Mouse (Mus musculus): ENCODE data around the gene Phospho2. TPM values are rescaled to one million over a fixed set of nuclear protein-coding genes. Genes with fewer than 3 reads are reported as not detected.

Phospho2 gene
- total and polyA plus RNA-seq, 2 experiments from 2014 or later = 29.7 to 31.6 TPM

DNA sequence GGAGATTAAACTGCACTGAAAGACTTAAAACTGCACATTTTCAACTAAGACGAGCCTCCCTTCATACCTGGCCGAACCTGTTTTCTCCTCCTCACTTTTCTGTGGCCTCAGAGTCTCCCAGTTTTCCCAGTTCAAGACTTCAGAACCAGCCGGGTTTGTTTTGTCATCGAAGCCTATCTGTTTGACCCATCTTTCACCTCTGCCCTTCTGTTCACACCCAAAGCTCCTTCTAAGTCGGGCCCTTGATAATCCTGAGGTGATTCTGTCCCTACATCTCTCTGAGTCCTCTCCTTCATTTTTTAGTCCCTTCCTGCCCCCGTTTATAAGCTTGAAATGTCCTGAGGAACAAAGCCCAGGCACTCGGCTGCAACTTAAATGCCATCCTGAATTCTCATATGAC is 38.6 kb downstream of the Phospho2 start:
- WGBS = 38% methylated on average over 7 of the region's 7 CpGs
- H3K4me3 ChIP-seq (ENCODE audit: low read depth, low read length) = no peak overlapping the region
- no peaks in the 10 kb centered on the region for H3K27me3 ChIP-seq (ENCODE audit: insufficient read depth, low read length)
- peaks cover 13% of the 10 kb centered on the region for H3K4me1 ChIP-seq (ENCODE audit: insufficient read depth, low read length)
- H3K9ac ChIP-seq (replicated peaks; ENCODE audit: low read length, poor library complexity, severe bottlenecking) = 0 out of 2 replicates have a peak overlapping the region, but pooled peaks have one; percentile 2
- H3K36me3 ChIP-seq (ENCODE audit: insufficient read depth, low read length) = peaks cover 15% of the 10 kb centered on the region
- no peak for TF ChIP-seq CTCF (IDR thresholded peaks at IDR 0.05)
- no peak overlapping the region for H3K27ac ChIP-seq (ENCODE audit: low read depth, low read length)
- H3K4me2 ChIP-seq (ENCODE audit: low read depth, low read length, poor library complexity, severe bottlenecking) = no peak overlapping the region
- H3K9me3 ChIP-seq (ENCODE audit: low read length) = no peaks in the 10 kb centered on the region
- no peak for ATAC-seq (ENCODE audit: low FRiP score)
- no peak for DNase-seq (ENCODE audit: low spot score)

DNA sequence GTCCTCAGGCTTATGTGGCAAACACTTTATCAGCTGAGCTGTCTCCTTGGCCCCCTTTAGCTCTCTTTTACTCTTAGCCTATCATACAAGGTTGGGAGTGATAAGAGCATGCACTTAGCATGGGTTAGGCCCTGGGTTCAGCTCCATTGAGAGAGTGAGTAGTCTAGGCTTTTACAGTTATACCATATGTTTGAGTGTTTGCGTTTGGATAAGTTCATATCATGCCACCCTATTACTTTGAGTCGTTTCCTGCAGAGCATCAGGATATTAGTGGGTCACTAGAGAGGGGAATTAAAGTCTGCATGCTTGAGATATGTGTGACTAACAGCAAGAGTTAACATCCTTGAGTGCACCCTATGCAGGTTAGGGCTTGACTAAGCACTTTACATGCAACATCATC is 40.3 kb downstream of the Phospho2 start:
- Histone ChIP-seq H3K27me3 (ENCODE audit: insufficient read depth, low read length) (no peaks in the 10 kb centered on the region), H3K9ac (replicated peaks; ENCODE audit: low read length, poor library complexity, severe bottlenecking) (no peak overlapping the region), H3K4me1 (ENCODE audit: insufficient read depth, low read length) (peaks cover 9% of the 10 kb centered on the region), H3K4me3 (ENCODE audit: low read depth, low read length) (no peak overlapping the region), H3K9me3 (ENCODE audit: low read length) (no peaks in the 10 kb centered on the region), H3K27ac (ENCODE audit: low read depth, low read length) (no peak overlapping the region), H3K4me2 (ENCODE audit: low read depth, low read length, poor library complexity, severe bottlenecking) (no peak overlapping the region), H3K36me3 (ENCODE audit: insufficient read depth, low read length) (peaks cover 26% of the 10 kb centered on the region)
- no peak for ATAC-seq (ENCODE audit: low FRiP score)
- DNase-seq (ENCODE audit: low spot score) = no peak
- 94% methylated on average over 2 of the region's 2 CpGs for WGBS
- TF ChIP-seq CTCF (IDR thresholded peaks at IDR 0.05) = no peak

GRCm38 (mm10) chr2:69830116-69830515 is 40.7 kb downstream of the Phospho2 start:
- TF ChIP-seq CTCF (IDR thresholded peaks at IDR 0.05) = no peak
- Histone ChIP-seq H3K36me3 (ENCODE audit: insufficient read depth, low read length) (peaks cover 26% of the 10 kb centered on the region), H3K4me3 (ENCODE audit: low read depth, low read length) (no peak overlapping the region), H3K9me3 (ENCODE audit: low read length) (no peaks in the 10 kb centered on the region), H3K4me1 (ENCODE audit: insufficient read depth, low read length) (peaks cover 5% of the 10 kb centered on the region), H3K27ac (ENCODE audit: low read depth, low read length) (no peak overlapping the region), H3K27me3 (ENCODE audit: insufficient read depth, low read length) (no peaks in the 10 kb centered on the region), H3K9ac (replicated peaks; ENCODE audit: low read length, poor library complexity, severe bottlenecking) (no peak overlapping the region), H3K4me2 (ENCODE audit: low read depth, low read length, poor library complexity, severe bottlenecking) (no peak overlapping the region)
- ATAC-seq (ENCODE audit: low FRiP score) (no peak), DNase-seq (ENCODE audit: low spot score) (no peak)
- 90% methylated on average over 8 of the region's 8 CpGs for WGBS

- Histone ChIP-seq H3K4me1 (ENCODE audit: insufficient read depth, low read length) (no peaks in the 10 kb centered on the region), H3K4me3 (ENCODE audit: low read depth, low read length) (no peak overlapping the region), H3K9me3 (ENCODE audit: low read length) (no peaks in the 10 kb centered on the region), H3K27me3 (ENCODE audit: insufficient read depth, low read length) (no peaks in the 10 kb centered on the region), H3K27ac (ENCODE audit: low read depth, low read length) (no peak overlapping the region), H3K36me3 (ENCODE audit: insufficient read depth, low read length) (peaks cover 17% of the 10 kb centered on the region), H3K4me2 (ENCODE audit: low read depth, low read length, poor library complexity, severe bottlenecking) (no peak overlapping the region), H3K9ac (replicated peaks; ENCODE audit: low read length, poor library complexity, severe bottlenecking) (no peak overlapping the region)
- ATAC-seq (ENCODE audit: low FRiP score) (no peak), DNase-seq (ENCODE audit: low spot score) (no peak)
- WGBS = 68% methylated on average over 6 of the region's 7 CpGs
- no peak for TF ChIP-seq CTCF (IDR thresholded peaks at IDR 0.05)
Observed at GRCm38 (mm10) chr2:69837244-69837967, 48.0 kb downstream of the Phospho2 start.

DNA sequence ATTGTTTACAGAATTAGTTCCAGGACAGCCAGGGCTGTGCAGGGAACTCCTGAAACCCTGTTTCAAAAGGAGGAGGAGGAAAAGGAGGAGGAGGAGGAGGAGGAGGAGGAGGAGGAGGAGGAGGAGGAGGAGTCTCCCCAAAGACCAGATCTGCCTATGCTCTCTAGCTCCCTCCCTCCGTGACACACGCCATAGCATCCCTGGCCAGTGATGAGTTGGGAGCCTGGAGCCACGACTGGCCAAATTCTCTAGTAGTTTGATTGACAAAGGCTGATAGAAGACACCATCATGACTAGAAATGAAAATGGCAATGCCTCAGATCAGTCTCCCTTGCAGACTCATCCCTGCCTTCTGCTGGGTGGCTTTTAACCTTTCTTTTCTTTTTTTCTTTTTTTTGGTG is 48.6 kb downstream of the Phospho2 start:
- DNase-seq (ENCODE audit: low spot score) (no peak), ATAC-seq (ENCODE audit: low FRiP score) (no peak)
- Histone ChIP-seq H3K4me3 (ENCODE audit: low read depth, low read length) (no peak overlapping the region), H3K9me3 (ENCODE audit: low read length) (no peaks in the 10 kb centered on the region), H3K4me1 (ENCODE audit: insufficient read depth, low read length) (no peaks in the 10 kb centered on the region), H3K4me2 (ENCODE audit: low read depth, low read length, poor library complexity, severe bottlenecking) (no peak overlapping the region), H3K27ac (ENCODE audit: low read depth, low read length) (no peak overlapping the region), H3K27me3 (ENCODE audit: insufficient read depth, low read length) (no peaks in the 10 kb centered on the region), H3K36me3 (ENCODE audit: insufficient read depth, low read length) (peaks cover 15% of the 10 kb centered on the region), H3K9ac (replicated peaks; ENCODE audit: low read length, poor library complexity, severe bottlenecking) (no peak overlapping the region)
- TF ChIP-seq CTCF (IDR thresholded peaks at IDR 0.05) = no peak
- WGBS = 23% methylated on average over 3 of the region's 3 CpGs

DNA sequence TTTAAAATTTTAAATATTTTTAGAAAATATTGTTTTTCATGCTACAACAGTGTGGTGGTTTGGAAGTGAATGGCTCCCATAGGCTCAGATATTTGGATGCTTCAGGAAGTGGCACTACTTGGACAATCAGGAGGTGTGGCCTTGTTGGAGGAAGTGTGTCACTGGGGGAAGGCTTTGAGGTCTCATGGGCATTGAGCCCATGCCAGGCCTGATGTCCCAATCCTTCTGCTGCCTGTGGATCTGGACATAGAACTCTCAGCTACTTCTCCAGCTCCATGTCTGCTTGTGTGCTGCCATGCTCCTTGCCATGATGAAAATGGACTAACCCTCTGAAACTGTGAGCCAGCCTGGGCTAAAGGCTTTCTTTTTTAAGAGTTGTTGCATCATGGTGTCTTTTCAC is 49.3 kb downstream of the Phospho2 start:
- Histone ChIP-seq H3K27me3 (ENCODE audit: insufficient read depth, low read length) (no peaks in the 10 kb centered on the region), H3K9ac (replicated peaks; ENCODE audit: low read length, poor library complexity, severe bottlenecking) (no peak overlapping the region), H3K9me3 (ENCODE audit: low read length) (no peaks in the 10 kb centered on the region), H3K4me2 (ENCODE audit: low read depth, low read length, poor library complexity, severe bottlenecking) (no peak overlapping the region), H3K4me1 (ENCODE audit: insufficient read depth, low read length) (no peaks in the 10 kb centered on the region), H3K4me3 (ENCODE audit: low read depth, low read length) (no peak overlapping the region), H3K36me3 (ENCODE audit: insufficient read depth, low read length) (peaks cover 9% of the 10 kb centered on the region), H3K27ac (ENCODE audit: low read depth, low read length) (no peak overlapping the region)
- no peak for DNase-seq (ENCODE audit: low spot score)
- no peak for TF ChIP-seq CTCF (IDR thresholded peaks at IDR 0.05)
- ATAC-seq (ENCODE audit: low FRiP score) = no peak
